Mouse (Mus musculus) CH12F3 (cell line): Measurements from ENCODE around the gene Kcnab1.

ENCODE experiments used
- in situ Hi-C: fragments of 300-500 bp; cut with MboI; formaldehyde crosslinking; loops from 2 replicates; pipeline ENCODE4 v1.14.3; 2020; ENCODE audit warnings: low sequenced_read_pairs

Kcnab1 gene

DNA sequence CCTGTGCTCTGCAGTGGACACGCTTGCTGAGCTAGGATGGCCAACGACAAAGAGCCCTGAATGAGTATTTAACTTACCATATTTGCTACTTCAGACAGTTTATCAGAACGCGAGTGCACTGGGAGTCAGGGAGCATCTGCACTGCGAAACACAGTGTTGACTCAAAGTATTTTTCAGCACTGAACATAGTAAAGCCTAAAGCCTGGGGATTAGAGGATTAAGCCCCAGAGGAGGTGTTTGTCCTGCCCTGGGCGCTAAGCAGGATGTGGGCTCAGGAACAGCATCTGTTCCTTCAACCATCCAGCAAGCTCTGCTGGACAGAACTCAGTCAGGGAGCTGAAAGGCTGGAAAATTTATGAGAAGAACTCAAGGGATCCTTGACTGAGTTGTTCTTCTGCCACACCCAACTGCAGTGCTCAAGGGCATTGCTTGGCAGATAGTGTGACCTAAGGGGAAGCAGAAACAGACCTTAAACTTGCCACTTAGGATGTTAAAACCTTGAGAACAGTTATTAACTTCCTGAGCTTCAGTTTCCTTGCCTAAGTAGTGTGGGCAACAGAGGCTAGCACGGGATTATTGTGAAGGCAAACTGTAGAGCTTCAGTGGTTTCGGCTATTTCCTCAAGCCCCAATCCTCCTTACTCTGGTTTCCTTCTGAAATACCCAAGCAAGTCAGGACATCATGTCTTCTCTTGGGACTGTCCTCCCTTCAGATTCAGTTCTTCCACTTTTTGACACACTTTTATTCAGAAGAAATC is 94.4 kb downstream of the Kcnab1 start:
- in situ Hi-C loops = no loop called here

DNA sequence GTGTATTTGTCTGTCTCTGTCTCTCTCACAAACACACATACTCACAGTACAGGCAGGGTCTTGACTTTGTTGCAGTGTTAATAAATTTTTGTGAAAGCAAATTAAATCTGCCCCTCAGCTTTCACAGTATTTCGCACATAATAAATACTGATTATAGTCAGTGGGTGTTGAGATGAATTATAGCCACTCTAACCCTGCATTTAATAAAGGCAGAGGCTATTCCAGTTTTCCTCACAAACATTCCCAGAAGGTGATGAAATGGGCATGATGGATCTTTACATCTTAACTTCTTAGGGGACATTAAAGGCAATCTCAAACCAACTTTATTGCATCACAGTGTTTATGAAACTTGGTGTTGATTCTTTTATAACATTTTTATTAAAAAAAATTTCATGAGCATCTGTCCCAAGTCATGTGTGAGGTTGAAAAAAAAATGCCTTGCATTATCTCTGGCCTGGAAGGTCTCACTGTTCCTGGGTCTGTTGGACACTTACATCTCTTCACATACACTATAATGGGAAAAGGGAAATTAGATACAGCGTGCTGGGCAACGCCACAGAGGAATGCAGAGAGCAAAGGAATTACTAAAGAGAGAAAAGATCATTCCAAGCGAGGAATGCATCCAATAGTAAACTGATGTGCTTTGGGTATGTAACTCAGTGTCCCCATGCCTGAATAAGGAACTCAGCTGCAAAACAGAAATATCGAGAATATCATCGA is 95.3 kb downstream of the Kcnab1 start:
- in situ Hi-C loops = no loop called here

DNA sequence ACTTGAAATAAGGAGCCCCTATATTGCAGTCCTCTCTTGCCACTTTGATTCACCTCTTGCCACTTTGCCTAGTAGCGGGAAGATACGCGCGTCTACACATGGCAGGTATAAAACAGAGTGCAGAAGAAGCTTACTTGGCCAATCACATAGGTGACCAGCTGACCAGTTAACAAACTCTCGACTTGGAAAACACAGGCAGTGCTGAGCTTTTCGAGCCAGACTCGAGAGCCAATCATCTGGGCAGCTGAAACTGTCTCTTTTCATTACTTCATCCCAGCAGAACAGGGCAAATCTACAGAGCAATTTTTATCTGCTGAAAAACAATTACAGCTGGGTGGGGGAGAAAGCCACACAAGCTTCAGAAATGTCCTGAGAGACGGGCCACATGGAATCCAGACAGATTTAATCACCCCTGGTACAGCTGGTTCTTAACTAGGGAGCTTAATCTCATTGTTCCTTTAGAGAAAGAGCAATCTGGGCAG is 96.4 kb downstream of the Kcnab1 start:
- in situ Hi-C loops = no loop called here

DNA sequence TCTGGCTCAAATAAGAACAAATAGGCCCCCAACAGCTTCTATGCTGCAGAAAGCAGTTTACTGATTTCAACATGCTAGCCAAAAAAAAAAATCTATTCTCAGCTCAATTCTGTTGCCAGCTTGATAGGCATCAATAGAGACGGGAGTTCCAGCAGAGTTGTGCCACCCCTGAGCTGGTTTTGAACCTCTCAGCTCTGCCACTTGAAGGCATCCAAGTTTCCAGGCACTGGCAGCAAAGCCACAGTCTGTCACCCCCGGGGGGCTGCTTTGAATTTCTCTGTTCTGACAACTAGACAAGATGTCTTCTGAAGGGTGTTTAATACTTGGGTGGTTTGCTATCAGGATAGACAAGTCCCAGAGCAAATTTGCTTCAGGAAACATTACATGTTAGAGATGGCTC is 104.5 kb downstream of the Kcnab1 start:
- in situ Hi-C loops = no loop called here

DNA sequence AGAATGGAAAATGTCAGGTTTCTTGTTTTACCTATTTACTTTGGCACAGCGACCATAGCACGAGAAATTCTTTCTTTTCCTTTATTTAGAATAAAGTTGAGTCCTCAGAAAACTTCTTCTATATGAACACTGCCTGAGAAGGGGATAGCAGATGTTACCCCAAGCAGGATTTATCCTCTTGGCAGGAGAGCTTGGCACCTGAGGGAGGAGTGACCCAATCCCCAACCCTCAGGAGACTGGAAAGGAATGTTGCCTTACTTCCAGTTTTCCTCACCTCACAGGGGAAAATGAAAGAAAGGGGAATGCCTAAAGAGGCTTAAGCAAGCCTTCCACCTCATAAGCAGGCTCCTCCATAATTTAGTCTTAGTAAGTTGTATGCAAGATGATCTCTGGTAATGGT is 105.5 kb downstream of the Kcnab1 start:
- in situ Hi-C loops = no loop called here

DNA sequence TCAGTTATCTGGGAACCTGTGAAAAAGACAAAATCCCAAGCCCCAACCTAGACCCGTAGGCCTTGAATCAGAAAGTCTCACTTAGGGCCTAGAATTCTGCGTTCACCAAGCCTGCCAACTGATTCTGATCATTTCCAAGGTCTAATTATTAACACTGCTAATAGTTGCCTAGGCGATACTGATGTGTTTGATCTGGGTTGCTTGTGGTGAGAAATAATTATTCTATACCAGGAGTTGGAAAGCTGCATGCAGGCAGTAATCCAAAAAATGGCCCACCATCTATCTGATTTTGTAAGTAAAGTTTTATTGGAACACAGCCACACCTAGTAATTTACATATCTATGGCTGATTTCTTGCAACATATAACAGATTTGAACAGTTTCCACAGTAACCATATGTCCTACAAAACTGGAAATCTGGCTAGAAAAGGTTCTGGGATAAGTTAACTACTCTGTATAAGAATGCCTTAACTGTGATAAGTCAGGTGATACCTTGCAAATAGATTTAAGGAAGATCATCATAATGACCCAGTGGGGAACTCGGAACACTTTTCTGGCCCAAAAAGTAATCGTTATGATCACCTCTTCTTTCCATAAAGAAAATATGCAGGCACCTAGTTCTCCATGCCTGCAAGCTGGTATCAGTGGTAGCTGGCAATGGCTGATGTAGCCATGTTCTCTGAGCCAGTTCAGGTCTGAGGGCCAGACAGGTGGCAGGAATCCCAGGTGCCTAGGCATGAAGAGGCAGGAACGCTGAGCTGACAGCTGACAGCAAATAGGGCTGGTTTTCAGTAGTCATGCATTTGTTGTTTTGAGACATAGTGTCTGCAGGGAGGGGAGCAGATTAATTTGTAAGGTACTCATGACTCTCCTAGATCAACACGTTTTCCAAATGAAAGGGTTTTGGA is 108.7 kb downstream of the Kcnab1 start:
- in situ Hi-C loops = no loop called here

DNA sequence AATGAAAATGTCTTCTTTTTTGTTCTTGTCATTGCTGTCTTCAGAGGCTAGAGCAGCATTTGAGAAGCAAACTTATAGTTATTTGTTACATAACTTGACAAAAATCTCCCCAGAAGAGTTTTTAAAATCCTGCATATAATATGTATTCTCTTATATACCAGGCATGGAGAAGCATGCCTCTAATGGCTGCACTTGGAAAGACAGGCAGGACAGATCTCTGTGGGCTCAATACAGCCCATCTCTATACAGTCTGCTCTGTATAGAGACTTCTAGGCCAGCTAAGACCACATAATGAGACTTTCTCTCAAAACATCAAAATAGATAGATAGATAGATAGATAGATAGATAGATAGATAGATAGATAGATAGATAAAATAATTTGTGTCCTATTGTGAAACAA is 111.1 kb downstream of the Kcnab1 start:
- in situ Hi-C loops = no loop called here

DNA sequence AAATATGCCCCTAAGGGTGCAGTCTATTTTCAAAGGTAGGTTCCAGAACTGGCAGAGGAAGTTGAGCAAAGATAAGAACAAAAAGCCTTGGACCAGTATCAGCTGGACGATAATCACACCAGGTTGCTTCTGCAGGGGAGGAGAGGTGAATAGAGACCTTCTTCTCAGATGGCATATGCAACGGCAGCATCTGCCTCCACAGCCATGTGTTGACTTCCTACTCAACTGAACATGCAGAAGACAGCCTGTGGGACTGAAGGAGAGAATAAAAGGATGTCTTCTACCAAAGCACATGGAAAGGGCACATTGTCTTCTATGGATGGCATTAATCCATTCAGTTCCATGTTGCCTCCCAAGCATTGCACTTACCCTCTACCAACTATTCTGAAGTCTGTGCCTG is 114.5 kb downstream of the Kcnab1 start:
- in situ Hi-C loops = no loop called here

DNA sequence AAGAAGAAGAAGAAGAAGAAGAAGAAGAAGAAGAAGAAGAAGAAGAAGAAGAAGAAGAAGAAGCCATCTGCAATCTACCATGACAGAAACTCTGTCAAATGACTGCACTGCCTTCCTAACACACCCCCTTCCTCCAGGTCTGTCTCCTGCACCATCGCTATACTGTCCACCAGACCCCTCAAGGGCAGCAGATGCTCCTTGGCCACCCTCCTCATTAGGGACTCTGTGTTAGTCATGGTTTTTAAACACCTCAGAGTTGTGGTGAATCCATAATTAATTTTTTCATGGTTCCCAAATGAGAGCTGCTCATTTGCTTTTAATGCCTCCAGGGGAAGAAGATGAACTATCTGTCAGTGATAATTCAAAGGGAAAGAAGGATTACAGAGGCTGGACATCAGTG is 121.8 kb downstream of the Kcnab1 start:
- in situ Hi-C loops = no loop called here

DNA sequence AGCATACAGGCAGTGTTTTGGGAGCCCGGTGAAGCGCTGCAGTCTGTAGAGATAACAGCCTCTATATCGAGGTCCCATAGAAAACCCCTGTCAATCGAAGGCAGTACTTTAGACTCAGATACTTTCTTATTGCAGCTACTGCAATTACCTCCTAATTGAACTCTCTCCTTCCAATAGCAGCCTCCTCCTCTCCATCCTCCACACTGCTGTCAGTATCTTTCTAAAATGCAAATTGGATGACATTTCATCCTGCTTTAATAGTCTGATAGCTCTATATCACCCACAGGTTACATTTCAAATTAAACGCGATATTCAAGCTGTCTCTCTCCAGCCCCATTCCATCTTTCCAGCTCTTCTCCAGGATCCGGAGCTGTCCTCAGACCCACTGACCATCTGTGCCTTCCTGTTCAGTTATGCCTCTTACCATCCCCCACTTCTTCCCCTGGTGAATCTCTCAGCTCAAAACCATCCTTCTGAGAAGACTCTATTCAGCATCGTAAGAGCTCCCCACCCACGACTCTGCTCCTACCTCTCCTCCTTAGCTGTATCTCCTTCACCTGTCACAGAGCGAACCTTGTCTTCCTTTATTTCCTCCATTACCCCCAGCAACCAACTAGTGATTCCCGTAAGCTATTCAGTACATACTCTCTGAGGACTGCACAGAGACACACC is 122.4 kb downstream of the Kcnab1 start:
- in situ Hi-C loops = no loop called here

DNA sequence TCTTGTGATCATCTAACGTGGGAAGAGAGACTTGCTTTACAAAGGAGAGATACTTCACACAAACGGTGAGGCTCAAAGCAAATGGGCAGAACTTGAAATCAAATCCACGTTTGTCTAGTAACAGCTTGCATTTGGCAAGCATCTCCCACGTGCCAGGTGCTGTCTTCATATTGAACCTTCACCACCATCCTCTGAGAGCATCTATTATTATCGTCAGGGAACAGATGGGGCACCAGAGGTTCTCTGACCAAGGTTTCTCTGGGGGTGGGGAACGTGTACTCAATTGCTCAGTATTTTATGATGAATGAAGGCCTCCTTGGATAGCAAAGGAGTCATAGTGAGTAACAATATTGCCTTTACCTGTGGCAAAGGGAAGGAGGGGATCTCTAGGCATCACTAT is 139.8 kb downstream of the Kcnab1 start:
- in situ Hi-C loops = no loop called here

DNA sequence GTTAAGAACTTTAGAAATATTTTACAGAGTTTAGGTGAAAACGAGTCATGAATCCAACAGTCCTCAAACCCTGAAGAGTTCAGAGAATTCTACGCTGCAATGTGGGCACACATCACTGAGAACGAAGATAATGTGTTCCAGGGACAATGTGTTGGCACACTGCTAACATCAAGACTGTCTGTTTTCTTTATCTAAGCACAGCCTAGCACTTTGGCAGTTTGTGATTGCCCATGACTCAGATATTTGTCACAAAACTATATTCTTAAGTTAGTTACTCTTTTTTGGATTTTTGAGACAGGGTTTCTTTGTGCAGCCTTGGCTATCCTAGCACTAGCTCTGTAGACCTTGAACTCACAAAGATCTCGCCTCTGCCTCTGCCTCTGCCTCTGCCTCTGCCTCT is 151.3 kb downstream of the Kcnab1 start:
- in situ Hi-C loops = no loop called here

DNA sequence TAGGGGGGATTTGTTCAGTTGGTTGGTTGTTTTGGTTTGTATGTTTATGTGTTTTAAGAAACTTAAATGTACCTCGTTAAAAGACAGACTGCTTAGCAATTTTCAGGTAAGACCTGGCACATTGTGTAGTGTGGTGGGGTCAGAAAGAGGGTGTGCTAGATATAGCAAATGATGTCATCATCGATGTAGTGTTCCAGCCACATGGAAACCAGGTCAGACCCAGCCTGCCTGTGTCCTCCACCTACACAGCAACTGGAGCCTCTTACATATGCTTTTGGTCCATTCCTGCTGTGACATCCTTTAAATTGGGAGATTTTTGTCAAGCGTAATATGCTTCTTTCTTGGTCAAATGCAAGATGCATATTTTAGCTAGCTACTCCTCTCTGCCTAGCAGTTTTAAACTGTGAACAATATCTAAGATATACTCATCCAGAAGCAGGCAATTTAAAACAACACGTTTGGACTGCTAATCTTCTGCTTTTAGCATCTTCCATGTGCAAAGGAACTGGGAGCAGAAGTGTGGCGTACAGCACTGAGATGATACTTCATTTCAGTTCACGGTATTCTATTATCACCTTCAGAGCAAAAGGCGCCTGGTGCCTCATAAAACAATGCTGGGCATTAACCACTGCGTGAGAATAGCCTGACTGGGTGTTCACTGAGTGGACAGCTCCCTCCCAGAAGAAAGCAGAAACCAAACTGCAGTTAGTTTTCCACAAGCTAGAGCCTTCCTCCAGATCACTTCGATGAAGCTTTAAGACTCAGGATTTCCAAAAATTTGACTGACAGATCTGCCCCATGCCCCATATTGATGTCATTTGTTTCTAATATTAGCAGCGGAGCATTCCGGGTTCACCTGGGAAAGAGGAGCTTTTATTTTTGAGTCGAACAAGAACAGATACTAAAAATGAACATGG is 153.6 kb downstream of the Kcnab1 start:
- in situ Hi-C loops = no loop called here

DNA sequence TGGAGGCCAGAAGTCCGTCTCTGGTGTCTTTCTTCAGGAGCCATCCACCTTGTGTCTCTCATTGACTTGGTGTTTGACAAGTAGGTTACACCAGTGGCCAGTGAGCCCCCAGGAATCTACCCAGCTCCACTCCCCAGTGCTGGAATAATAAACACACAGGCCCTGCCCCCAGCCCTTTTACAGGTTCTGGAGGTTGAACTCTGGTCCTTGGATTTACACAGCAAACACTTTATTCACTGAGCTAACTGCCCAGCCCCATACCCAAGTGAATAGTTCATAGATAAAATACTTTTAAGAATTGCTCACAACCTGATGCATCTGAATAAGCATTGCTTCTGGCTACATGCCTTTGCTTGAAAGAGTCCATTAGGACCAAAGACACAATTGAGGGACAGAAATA is 164.1 kb downstream of the Kcnab1 start:
- in situ Hi-C loops = no loop called here

DNA sequence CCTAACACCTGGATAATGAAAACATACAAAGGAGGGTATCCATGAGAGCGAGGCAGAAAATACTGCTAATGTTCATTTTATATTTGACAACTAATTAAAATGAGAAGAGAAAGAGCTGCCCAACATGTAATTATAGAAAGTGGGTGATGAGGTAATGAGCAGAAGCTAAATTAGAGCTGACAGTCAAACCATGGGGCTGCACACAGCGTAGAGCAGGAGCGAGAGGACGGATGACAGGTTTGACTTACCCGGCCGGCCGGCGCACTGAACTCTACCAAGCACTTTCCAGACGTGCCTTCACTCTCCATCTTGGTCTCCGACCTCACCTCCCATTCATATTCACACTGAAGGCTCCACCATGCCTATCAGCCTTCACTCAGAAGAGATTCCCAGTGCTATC is 168.6 kb downstream of the Kcnab1 start:
- in situ Hi-C loops = no loop called here

DNA sequence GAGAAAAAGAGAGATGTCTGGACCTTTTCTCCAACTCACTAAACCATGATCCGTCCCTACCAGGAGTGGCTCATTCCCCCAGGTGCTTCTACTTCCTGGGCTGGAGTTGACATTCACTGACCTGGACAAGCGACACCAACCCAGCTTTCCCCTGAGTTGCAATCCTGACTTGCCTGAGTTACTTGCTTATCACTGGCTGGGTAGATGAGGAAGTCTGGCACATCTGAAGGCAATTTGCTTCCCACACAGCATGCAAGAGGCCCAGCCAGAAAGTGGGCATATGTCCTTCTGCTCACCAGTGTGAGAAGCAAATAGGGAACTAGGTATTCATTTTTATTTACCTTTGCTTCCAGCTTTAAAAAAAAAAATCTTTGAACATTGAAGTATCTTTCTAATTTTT is 174.2 kb downstream of the Kcnab1 start:
- in situ Hi-C loops = no loop called here

DNA sequence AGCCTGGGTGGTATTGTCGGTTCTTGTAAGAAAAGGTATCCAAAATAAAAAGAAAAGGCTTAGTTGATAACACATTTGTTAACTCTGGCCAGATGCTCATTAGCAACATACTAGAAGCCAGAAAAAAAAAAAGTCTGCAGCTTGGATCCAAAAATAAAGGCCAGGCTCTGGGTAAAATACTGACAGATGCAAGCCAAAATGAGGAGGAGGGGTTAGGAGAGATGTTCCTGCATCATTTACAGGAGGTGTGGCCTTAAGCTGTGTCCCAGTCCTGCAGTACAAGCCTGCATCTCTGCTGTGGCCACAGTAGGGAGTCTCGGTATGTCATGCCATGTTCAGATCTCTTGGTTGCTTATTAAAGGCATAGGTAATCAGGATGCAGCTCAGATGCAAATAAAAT is 179.8 kb downstream of the Kcnab1 start:
- in situ Hi-C loops = no loop called here

DNA sequence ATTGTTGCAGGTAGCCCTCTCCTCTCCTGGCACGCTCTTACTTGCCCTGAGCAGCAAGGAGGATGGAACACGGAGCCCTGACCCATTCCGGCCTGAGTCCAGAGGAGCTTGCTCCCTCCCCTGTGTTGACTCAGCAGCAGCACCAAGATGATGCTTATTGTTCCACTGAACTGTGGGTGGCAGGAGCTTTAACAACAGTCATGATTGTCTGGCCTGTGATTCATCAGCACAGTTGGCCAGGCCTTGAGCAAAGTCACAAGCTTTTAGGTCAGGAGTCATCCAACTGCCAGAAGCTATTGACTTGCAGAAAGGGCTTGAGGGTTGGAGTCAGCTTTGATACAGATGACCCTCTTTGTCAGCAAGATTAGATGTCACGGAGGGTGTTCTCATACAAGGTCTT is 187.8 kb downstream of the Kcnab1 start:
- in situ Hi-C loops = no loop called here

DNA sequence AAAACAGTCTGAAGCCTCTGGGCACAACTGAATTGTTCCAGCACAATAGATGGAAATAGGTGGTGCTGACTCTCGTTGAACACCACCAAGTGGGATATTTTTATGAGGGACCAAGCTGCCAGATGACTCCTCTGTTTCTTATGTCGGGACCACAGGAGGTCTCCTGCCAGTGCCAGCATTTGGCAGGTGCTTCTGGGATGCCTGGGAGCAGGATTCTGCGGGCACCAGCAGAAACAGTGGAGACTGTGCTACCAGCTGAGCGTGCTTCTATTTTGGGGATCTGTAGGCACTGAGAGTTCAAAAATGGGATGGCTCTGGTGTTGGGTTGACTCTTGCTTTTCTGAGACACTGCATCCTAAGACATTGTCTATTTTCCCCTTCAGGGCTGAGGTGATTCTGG is 190.0 kb downstream of the Kcnab1 start:
- in situ Hi-C loops = no loop called here

DNA sequence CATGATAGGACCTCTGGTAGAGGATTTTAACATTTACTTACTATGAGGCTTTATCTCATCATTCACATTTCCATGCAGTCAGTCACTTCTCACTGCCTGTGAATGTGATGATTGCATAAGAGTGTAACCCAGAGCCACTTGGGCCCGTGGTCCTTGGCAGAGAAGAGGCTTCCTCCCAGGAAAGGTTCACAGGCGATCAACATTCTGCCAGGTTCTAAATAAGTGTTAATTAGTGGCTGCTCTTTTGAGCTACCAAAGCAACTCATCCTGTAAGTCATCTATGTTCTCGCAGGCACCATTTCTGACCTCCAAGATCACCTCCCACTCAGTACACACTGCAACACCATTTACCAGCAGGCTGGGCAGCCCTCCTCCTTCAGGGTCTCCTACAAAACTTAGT is 192.3 kb downstream of the Kcnab1 start:
- in situ Hi-C loops = no loop called here
